Mouse (Mus musculus) stomach, postnatal 0 days (tissue): ENCODE measurements around the gene Tdrd6.

ENCODE experiments used
- CTCF ChIP-seq: IDR thresholded peaks from 2 replicates; pipeline ENCODE4 v1.5.1; 2016; ENCODE audit warnings: antibody characterized with exemption, low read depth, mild to moderate bottlenecking, moderate library complexity
- EP300 ChIP-seq: optimal IDR thresholded peaks from 2 replicates; pipeline ENCODE3; 2016; ENCODE audit warnings: antibody characterized with exemption

GRCm38 (mm10) chr17:43675228-43675627, 45.1 kb upstream of the Tdrd6 start:
- TF ChIP-seq CTCF (no peak), EP300 (no peak)
